Mouse (Mus musculus) adrenal gland, adult (tissue): ENCODE results near the gene Pgk1.
A peak's percentile ranks its signal among the peaks of the same experiment; 100 is the strongest.

Experiments used
- DNase-seq, 2 experiments: peaks; one replicate each; pipeline ENCODE4 v3.0.0; 2022 to 2023; ENCODE audit warnings: low spot score in 1 of 2; ENCODE audit not compliant: inconsistent age in 2 of 2

Gene Pgk1

GRCm38 (mm10) chrX:106219171-106220032, 32.5 kb downstream of the Pgk1 start:
- peak; percentile 79 to 91 for DNase-seq

GRCm38 (mm10) chrX:106221058-106221457, 34.2 kb downstream of the Pgk1 start, which contains the start of gene Taf9b:
Taf9b (minus strand) TSS chrX:106221158.
- DNase-seq, result no peak
